Mouse (Mus musculus): Measurements from ENCODE around the gene Nfib.

- TF ChIP-seq CTCF (IDR thresholded peaks at IDR 0.05; ENCODE audit: low read depth) (no peak), EP300 (IDR thresholded peaks at IDR 0.05; ENCODE audit: low read depth) (no peak)
Measured at GRCm38 (mm10) chr4:82315710-82316109, 389.8 kb downstream of the Nfib start.

Data from liver, embryonic 14.5 days (tissue).